Mouse (Mus musculus) macrophage (primary cell): Measurements from ENCODE around the gene Kntc1. TPM values are rescaled to one million over a fixed set of nuclear protein-coding genes. Genes with fewer than 3 reads are reported as not detected.

Source experiments
- H3K27ac ChIP-seq: fragments of 350-480 bp; formaldehyde crosslinking; 2 replicates; pipeline ENCODE4 v1.9.0; 2021
- H3K36me3 ChIP-seq: fragments of 350-480 bp; formaldehyde crosslinking; 2 replicates; pipeline ENCODE4 v1.9.0; 2021; ENCODE audit errors: inconsistent target
- H3K4me3 ChIP-seq: fragments of 350-480 bp; formaldehyde crosslinking; 2 replicates; pipeline ENCODE4 v1.9.0; 2021; ENCODE audit errors: inconsistent target
- H3K79me2 ChIP-seq: fragments of 350-480 bp; formaldehyde crosslinking; 2 replicates; pipeline ENCODE4 v1.9.0; 2021; ENCODE audit errors: inconsistent target
- WGBS: methylation state at CpG from one replicate; pipeline ENCODE4 v1.1.7; 2026; ENCODE audit warnings: inconsistent platforms; ENCODE audit not compliant: missing documents; 5-methylcytosine and 5-hydroxymethylcytosine counted together
- polyA plus RNA-seq: library from polyadenylated mRNA; stranded (reverse); fragments of 250-400 nt; gene quantifications from 3 replicates; pipeline ENCODE4 v1.2.4, GENCODE M21; 2018; ENCODE audit warnings: inconsistent platforms

Gene Kntc1
- polyA plus RNA-seq, 1 experiment from 2014 or later, result 1.5 TPM

DNA sequence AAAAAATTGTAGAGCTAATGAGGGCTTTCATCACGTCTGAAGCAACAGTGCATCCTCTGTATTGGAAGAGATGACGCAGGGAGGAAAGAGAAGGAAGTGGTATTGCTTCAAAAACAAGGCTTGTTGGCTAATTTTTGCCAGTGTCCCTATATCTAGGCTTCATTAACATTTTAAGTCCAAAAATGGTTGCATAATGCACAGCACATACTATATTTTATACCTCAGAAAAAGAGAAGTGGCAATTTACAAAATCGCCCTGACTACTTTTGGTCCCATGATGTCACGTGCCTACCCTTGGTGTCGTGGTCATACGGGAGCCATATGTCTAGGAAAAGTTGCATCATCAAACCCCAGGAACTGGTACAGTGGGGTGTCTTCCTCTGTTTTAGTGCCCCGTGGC is 82.8 kb downstream of the Kntc1 start:
- no peaks in the 10 kb centered on the region for H3K36me3 ChIP-seq
- H3K27ac ChIP-seq, result peak overlapping the region; percentile 57
- no peaks in the 10 kb centered on the region for H3K79me2 ChIP-seq
- H3K4me3 ChIP-seq, result no peak overlapping the region
- WGBS, result 2% methylated on average over 6 of the region's 7 CpGs

DNA sequence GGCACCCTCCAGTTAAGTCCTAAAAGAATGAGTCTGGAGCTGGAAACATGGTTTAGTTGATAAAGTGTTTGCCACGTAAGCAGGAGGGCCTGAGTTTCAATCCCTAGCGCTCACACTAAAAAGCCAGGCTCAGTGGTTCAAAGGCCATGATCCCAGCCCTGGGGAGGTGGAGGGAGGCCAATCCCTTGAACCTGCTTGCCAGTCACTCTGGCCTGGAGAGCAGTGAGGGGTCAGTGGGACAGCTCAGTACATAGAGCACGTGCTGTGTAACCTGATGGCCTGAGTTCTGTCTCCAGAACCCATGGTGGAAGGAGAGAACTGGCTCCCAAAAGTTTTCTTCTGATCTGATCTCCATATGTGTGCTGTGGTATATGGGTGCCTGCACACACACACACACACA is 85.3 kb downstream of the Kntc1 start:
- Histone ChIP-seq H3K36me3 (no peaks in the 10 kb centered on the region), H3K79me2 (no peaks in the 10 kb centered on the region), H3K4me3 (no peak overlapping the region), H3K27ac (no peak overlapping the region)
- WGBS, result 94% methylated on average over 3 of the region's 3 CpGs

DNA sequence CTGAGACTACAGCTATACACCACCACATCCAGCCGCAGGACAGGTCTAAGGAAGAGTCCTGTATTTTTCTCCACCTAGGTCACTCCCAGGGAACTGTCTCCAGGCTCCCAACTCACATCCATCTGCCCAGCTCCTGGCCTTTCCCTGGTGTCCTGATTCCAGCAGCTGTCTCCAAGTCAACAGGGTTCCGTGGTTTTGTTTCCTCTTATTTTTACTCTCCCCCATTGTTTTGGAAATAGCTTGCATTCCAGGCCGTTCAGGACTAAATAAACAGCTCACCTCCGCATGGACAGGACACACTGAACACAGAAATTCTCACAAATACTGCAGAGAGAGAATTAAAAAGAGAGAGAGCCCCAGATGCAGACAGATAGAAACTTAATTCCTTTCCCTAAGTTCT is 87.9 kb downstream of the Kntc1 start:
- H3K79me2 ChIP-seq, result no peaks in the 10 kb centered on the region
- WGBS, result 78% methylated on average over 4 of the region's 4 CpGs
- no peak overlapping the region for H3K27ac ChIP-seq
- H3K4me3 ChIP-seq, result no peak overlapping the region
- no peaks in the 10 kb centered on the region for H3K36me3 ChIP-seq

DNA sequence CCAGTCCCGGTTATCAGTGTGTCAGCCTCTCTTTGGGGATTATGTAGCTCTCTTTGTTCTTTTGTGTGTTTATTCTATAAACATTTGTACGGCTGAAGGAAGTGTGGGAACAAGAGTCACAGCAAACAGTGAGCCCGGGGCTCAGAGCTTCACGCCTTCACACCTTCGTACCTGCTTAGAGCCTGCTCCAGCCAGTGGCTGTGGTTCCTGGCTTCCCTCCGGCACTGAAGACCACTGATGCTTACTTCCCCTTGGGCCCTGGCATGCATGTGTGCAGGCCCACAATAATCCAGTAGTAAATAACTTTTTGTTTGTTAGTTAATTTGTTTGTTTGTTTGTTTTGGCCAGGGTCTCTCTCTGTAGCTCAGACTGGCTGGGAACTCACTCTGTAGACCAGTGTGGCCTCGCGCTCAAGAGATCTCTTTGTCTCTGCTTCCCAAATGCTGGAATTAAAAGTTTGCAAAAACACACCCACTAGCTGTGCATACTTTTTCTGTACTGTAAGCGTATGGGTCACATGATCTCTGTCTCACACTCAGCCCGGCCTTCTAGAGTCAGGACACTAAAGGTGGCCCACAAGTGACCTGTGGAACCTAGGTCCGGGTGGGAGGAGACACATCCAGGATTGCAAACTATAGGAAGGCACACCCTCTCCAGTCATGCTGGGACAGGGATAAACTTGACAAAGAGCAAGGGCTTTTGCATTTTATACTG is 92.9 kb downstream of the Kntc1 start:
- Histone ChIP-seq H3K36me3 (no peaks in the 10 kb centered on the region), H3K4me3 (no peak overlapping the region), H3K27ac (no peak overlapping the region), H3K79me2 (no peaks in the 10 kb centered on the region)
- 84% methylated on average over 11 of the region's 11 CpGs for WGBS

DNA sequence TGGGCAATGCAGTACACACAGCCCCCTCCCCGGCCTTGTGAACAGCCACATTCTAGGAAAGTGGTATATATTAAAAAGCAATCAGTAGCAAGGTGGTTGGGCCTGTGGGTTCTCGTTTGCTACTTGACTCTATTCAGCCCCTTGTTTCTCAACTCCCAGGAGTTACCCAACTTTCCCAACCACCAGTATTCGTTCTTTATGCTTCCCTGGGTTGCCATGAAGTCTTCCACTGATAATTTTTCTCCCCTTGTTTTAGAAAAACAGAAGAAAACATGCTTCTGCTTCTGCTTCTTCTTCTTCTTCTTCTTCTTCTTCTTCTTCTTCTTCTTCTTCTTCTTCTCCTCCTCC is 93.4 kb downstream of the Kntc1 start:
- no peak overlapping the region for H3K27ac ChIP-seq
- no peaks in the 10 kb centered on the region for H3K79me2 ChIP-seq
- no peak overlapping the region for H3K4me3 ChIP-seq
- H3K36me3 ChIP-seq, result no peaks in the 10 kb centered on the region
- WGBS, result 39% methylated on average over 3 of the region's 3 CpGs

DNA sequence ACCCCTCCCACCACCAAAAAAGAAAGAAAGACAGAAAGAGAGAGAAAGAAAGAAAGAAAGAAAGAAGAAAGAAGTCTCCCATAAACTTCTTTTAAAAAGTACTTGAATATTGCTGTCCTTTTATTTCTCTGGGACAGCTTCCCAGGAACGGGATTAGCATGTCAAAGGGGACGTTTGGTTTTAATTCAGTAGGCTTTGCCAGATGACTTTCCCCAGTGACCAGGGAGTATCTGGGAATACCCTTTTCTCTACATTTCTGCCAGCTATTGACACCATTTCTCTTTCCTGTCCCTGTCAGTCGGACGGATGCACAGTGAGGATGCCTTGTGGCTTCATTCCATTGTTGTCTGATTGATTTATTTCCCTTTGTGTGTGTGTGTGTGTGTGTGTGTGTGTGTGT is 94.3 kb downstream of the Kntc1 start:
- 98% methylated on average over 4 of the region's 4 CpGs for WGBS
- H3K27ac ChIP-seq, result no peak overlapping the region
- no peaks in the 10 kb centered on the region for H3K79me2 ChIP-seq
- no peak overlapping the region for H3K4me3 ChIP-seq
- no peaks in the 10 kb centered on the region for H3K36me3 ChIP-seq

DNA sequence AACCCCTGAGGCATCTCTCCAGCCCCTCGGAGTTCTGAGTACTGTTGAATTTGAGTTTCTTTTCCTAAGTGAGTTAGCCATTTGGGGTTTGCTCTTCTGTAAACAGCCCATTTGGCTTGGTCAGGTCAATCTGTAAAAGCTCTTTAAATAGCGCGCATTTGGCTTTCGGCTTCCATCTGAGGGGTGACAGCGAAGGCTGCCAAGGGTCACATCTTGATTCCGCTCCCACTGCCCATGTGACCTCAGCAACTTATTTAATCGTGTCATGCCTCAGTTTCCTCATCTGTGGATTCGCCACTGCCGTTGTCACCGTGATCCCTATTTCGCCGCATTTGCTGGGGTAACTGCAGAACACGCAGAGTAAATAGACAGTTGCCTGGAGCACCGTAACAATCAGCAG is 94.8 kb downstream of the Kntc1 start:
- Histone ChIP-seq H3K79me2 (no peaks in the 10 kb centered on the region), H3K4me3 (no peak overlapping the region), H3K36me3 (no peaks in the 10 kb centered on the region), H3K27ac (no peak overlapping the region)
- 97% methylated on average over 14 of the region's 14 CpGs for whole genome bisulfite sequencing

DNA sequence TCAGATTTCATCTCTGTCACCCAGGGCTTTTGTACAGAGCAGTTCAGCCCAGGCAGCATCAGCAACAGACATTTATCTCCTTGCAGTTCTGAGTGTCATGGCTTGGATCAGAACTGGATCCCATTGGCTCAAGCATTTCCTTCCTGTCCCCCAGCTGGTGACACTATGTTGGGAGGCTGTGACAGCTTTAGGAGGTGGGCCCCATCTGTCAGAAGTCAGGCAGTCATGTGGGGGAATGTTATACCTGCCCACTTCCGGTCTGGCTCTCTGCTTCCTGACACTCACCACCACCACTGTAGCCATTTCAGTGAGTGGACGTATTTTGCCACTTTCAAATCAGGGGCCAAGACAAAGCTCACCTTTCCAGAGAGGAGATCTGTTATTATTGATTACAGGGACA is 101.9 kb downstream of the Kntc1 start:
- Histone ChIP-seq H3K27ac (no peak overlapping the region), H3K79me2 (no peaks in the 10 kb centered on the region), H3K36me3 (no peaks in the 10 kb centered on the region), H3K4me3 (no peak overlapping the region)
- WGBS, result 23% methylated on average over 2 of the region's 2 CpGs

DNA sequence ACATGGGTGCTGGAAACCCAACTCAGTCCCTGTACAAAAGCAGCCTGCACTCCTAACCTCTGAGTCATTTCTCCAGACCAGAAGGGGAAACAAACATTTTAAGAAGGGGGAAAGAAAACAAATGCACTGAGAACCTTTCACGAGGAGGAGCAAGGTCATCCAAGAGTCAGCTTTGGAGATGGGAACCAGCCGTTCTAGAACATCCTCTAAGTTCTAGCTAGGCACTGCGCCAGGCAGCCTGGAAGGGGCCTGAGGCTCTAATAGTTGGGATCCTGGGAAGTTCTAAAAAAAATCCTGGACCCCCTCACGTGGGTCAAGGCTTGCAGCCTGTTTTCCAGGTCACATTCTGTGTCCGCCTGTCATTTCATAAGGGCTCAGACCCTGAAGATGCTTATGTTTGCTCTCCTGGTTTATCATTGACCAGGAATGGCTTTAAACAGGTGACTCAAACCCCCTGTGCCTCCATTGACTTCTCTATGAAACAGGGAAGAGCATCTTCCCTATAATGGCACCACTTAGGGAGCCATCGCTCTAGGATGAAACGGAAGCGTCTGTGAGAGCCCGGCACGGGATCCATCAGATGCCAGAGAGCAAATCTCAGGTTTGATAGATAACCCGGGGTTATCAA is 104.5 kb downstream of the Kntc1 start:
- Histone ChIP-seq H3K27ac (no peak overlapping the region), H3K4me3 (no peak overlapping the region), H3K36me3 (no peaks in the 10 kb centered on the region), H3K79me2 (no peaks in the 10 kb centered on the region)
- 92% methylated on average over 11 of the region's 11 CpGs for WGBS

DNA sequence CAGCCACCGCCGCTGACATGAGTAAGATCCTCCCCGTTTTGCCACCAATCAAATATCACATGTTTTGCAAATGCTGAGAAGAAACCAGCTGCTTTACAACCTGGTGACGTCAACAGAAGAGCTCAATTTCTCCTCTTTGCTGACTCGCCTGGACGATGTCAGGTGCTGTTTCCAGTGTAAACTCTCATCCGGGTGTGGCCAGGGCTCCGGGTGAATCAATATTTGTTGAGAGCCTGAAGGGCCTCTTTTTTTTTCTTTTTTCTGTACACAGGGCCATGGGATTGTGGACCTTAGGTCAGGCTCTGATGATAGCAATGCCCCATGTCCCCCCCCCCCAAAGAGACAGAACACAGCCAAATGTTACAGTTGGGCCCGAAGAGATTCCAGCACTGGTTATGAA is 105.0 kb downstream of the Kntc1 start:
- no peak overlapping the region for H3K4me3 ChIP-seq
- 90% methylated on average over 9 of the region's 9 CpGs for WGBS
- no peaks in the 10 kb centered on the region for H3K36me3 ChIP-seq
- H3K27ac ChIP-seq, result no peak overlapping the region
- H3K79me2 ChIP-seq, result no peaks in the 10 kb centered on the region

DNA sequence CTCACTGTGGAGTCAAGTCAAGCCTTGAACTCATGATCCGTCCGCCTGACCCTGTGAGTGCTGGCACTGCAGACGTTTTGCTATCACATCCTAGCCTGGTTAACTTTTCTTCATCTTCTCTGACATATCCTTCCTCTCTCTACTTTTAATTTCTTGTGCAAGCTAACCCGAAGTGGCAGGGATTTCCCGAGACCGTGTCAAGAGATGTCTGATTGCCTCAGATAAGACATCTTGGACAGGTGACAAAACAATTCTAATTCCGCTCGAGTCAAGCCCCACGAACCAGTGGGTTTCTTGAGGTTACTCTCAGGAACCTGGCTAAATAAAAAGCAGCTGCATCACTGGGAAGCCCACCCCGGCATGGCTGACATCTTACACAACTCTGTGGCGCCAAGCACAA is 109.3 kb downstream of the Kntc1 start:
- Histone ChIP-seq H3K4me3 (no peak overlapping the region), H3K36me3 (no peaks in the 10 kb centered on the region), H3K79me2 (no peaks in the 10 kb centered on the region), H3K27ac (no peak overlapping the region)
- 51% methylated on average over 10 of the region's 11 CpGs for WGBS

DNA sequence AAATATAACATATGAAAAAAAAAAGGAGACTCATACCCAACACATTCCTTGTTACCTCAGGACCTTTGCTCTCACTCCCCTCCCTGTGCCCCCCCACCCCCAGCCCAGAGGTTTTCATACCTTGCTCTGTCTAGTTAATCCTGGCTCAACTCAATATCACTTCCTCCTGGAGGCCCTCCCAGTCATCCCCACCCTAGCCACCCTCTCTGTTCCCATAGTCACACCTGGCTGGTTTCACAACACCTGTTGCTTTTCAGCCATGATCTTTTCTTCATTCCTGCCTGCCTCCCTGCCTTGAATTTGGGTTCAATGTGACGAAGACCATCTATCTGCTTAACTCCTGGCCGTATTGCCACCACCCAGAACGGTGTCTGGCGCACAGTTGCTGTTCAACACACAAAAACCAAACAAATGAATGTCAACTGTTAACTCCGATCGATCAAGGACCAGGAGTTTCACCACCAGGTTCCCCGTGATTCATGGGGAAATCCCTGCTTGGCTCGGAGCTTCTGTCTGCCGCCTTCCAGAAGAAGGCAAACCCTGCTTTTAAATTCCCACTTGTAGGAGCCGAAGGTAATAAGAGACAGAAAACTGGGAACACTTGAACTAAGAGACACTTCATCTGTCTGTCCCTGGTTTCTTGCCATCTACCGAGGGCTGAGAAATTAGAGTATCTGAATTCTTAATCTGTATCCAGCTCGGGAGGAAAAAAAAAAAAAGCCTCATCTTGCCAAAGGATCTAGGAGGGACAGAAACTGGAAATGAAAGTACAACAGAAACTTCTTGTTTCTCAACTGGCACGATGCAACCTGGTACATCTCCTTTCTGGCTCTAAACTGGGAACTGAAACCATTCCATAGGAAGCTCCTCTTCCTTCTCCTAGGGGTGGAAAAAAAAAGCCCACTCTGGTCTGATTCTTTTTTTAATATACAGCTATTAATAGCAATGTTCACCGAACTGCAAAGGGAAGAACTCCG is 113.1 kb downstream of the Kntc1 start:
- WGBS, result 30% methylated on average over 15 of the region's 15 CpGs
- H3K27ac ChIP-seq, result peak overlapping the region; percentile 73
- no peaks in the 10 kb centered on the region for H3K79me2 ChIP-seq
- peak overlapping the region; percentile 15; the same call in 1 of the 2 replicates for H3K4me3 ChIP-seq
- H3K36me3 ChIP-seq, result no peaks in the 10 kb centered on the region

DNA sequence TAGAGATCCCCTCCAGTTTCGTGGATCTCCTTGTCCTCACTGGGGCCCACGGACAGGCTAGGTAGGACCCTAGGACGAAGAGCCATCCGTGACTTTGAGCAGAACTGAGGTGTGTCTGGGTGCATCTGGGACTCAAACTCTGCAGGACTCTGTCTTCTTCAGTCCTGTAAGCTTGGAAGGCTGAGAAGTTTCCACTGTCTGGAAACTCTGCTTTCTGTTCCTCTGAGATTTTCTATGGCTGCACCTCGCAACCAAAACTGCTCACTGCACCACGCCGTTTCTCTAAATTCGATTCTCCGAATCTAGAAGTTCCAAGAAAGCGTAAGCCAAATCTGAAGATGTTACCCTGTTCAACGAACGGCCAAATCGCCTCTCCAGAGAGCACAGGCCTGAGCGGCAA is 114.4 kb downstream of the Kntc1 start:
- H3K79me2 ChIP-seq, result no peaks in the 10 kb centered on the region
- H3K4me3 ChIP-seq, result no peak overlapping the region
- 87% methylated on average over 14 of the region's 14 CpGs for WGBS
- H3K36me3 ChIP-seq, result no peaks in the 10 kb centered on the region
- peak overlapping the region; percentile 73 for H3K27ac ChIP-seq

DNA sequence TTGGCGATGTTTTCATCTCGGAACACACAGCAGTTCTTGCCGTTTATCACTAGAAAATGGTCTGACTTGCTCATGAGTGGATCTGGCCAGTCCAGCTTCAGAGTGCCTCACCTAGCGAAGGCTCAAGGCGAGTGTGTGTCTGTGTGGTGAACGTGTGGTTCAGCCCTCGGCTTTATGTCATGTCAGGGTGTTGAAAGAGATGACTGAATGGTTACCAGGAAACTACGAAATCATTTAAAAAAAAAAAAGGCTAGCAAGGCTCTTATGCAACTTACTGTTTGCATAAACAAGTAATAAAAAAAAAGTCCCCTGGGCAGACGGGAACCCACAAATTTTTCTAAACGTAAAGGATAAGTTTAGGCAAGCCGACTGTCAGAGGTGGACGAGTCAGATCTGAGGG is 115.8 kb downstream of the Kntc1 start, which contains the start of gene Hcar2:
Gene Hcar2 (minus strand): TSS at position 135 of the 400 bp plus-strand sequence.
- no peaks in the 10 kb centered on the region for H3K36me3 ChIP-seq
- 19% methylated on average over 12 of the region's 12 CpGs for WGBS
- no peaks in the 10 kb centered on the region for H3K79me2 ChIP-seq
- H3K27ac ChIP-seq, result no peak within 1 kb of the TSS
- H3K4me3 ChIP-seq, result no peak within 1 kb of the TSS

DNA sequence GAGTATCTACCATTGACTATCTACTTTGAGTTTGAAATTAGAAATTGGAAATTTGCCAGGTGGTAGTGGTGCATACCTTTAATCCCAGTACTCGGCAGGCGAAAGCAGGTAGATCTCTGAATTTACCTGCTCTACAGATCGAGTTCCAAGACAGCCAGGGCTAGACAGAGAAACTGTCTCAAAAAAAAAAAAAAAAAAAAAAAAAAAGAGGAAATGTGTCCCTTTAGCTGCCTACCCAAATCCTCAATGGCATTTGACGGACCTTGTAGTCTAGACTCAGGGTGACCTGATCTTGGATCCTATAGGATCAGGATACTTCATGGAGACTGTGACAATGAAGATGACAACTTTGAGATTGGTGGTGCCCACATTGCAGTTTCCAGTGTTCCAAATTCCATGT is 116.9 kb downstream of the Kntc1 start:
- H3K4me3 ChIP-seq, result no peak overlapping the region
- WGBS, result 63% methylated on average over 4 of the region's 4 CpGs
- H3K79me2 ChIP-seq, result no peaks in the 10 kb centered on the region
- no peak overlapping the region for H3K27ac ChIP-seq
- H3K36me3 ChIP-seq, result no peaks in the 10 kb centered on the region
